Mouse (Mus musculus) heart, postnatal 0 days (tissue): ENCODE data around the gene Stpg3. TPM values are rescaled to one million over a fixed set of nuclear protein-coding genes. Genes with fewer than 3 reads are reported as not detected.
A peak's percentile ranks its signal among the peaks of the same experiment; 100 is the strongest.

ENCODE experiments used
- ATAC-seq: fragments of 200-750 bp; cut with Nextera tagmentation; 2 replicates; pipeline ENCODE4 v1.8.0; 2017; ENCODE audit warnings: low read depth, moderate number of reproducible peaks, moderate library complexity; ENCODE audit not compliant: insufficient read depth
- DNase-seq: peaks from one replicate; pipeline ENCODE4 v3.0.0-alpha.2; 2016; ENCODE audit warnings: low spot score
- H3K27ac ChIP-seq: fragments of 300-500 bp; sonication (generic); 2 replicates; pipeline ENCODE4 v1.5.1; 2014; ENCODE audit warnings: low read depth, mild to moderate bottlenecking
- H3K27me3 ChIP-seq: fragments of 300-500 bp; sonication (generic); 2 replicates; pipeline ENCODE4 v1.6.1; 2014; ENCODE audit warnings: low read length, mixed read lengths; ENCODE audit not compliant: control insufficient read depth, insufficient read depth
- H3K36me3 ChIP-seq: fragments of 300-500 bp; sonication (generic); replicated peaks from 2 replicates; pipeline ENCODE4 v1.6.1; 2014; ENCODE audit warnings: low read length, mixed read lengths; ENCODE audit not compliant: control insufficient read depth, insufficient read depth
- H3K4me1 ChIP-seq: fragments of 300-500 bp; sonication (generic); 2 replicates; pipeline ENCODE4 v1.6.1; 2014; ENCODE audit warnings: antibody characterized with exemption; ENCODE audit not compliant: control insufficient read depth, insufficient read depth
- H3K4me2 ChIP-seq: fragments of 300-500 bp; sonication (generic); 2 replicates; pipeline ENCODE4 v1.6.1; 2014; ENCODE audit warnings: low read depth, mild to moderate bottlenecking, low read length, moderate library complexity
- H3K4me3 ChIP-seq: fragments of 300-500 bp; sonication (generic); 2 replicates; pipeline ENCODE4 v1.5.1; 2014; ENCODE audit warnings: low read depth, low read length
- H3K9ac ChIP-seq: fragments of 300-500 bp; sonication (generic); replicated peaks from 2 replicates; pipeline ENCODE4 v1.6.1; 2014; ENCODE audit warnings: low read depth, low read length, mixed read lengths
- H3K9me3 ChIP-seq: fragments of 300-500 bp; sonication (generic); replicated peaks from 2 replicates; pipeline ENCODE4 v1.6.1; 2016; ENCODE audit warnings: low read length; ENCODE audit not compliant: control insufficient read depth
- CTCF ChIP-seq: IDR thresholded peaks from 2 replicates; pipeline ENCODE4 v1.5.1; 2016; ENCODE audit warnings: antibody characterized with exemption, control low read depth, low read depth
- EP300 ChIP-seq: IDR thresholded peaks from 2 replicates; pipeline ENCODE4 v1.6.1; 2016; ENCODE audit warnings: antibody characterized with exemption, low read depth
- whole genome bisulfite sequencing: fragments of 180-500 bp; shearing (Covaris S2); extraction: QIAGEN DNeasy Blood & Tissue Kit; methylation state at CpG from one replicate; pipeline ENCODE4 v1.1.7; 2014; 5-methylcytosine and 5-hydroxymethylcytosine counted together
- polyA plus RNA-seq: library from polyadenylated mRNA; unstranded; fragments of >200 nt; fragmentation: Nextera tagmentation; extraction: Ambion mirVana; gene quantifications from 2 replicates; pipeline ENCODE4 v1.2.1, GENCODE M21; 2015
- total RNA-seq: library from RNA; depleted of rRNA; stranded (reverse); fragments of >200 nt; gene quantifications from 2 replicates; pipeline ENCODE4 v1.2.3, GENCODE M21; 2014; ENCODE audit warnings: low replicate concordance

Gene Stpg3
- total and polyA plus RNA-seq, 2 experiments from 2014 or later, result not detected

DNA sequence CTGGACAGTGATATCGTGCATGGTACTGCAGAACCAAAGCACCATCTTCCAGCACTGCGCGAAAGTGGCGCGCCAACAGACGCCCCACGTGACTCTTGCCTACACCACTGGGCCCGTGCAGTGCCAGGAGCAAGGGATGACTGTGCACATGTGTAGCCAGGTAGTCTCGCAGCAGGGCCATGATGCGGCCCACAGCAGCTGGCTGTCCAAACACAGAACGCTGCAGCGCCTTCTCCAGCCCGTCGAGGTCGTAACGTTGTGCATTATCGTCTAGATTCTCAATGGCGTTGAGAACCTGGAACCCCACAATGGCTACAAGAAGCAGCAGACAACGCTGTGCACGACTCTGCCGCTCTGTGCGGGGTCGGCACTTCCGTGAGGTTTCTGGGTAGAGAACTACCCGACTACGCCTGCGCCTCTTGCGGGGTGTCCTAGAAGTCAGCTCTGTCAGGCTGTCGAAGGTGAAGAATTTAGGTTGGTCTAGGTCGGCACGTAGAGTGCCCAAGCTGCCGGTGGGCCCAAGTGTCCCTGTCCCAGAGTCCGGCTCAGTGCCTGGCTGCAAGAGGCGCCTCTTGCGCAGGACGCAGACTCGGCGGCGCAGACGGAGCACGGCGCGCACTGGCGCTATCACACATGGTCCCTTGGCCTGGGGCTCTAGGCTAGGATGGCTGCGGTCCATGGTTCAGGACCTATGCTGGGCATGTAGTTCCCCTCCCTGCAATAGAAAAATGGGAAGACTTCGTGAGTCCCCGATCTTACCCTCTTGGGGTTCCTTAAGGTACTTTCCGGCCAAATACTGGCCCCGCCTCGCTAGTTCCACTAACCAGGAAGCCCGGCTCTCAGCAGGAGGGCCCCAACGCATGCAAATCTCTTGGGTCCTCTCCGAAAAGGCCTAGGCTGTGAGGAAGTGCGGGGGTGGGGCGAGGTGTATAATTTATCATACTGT is 19.0 kb downstream of the Stpg3 start:
- Histone ChIP-seq H3K4me1 (no peaks in the 10 kb centered on the region), H3K9me3 (no peaks in the 10 kb centered on the region), H3K9ac (no peak overlapping the region; the same call in 1 of the 2 replicates), H3K4me2 (peak overlapping the region; percentile 63), H3K4me3 (peak overlapping the region; percentile 42), H3K27me3 (peaks cover 5% of the 10 kb centered on the region; the same call in 1 of the 2 replicates), H3K36me3 (peaks cover 16% of the 10 kb centered on the region), H3K27ac (peak overlapping the region; percentile 82)
- TF ChIP-seq EP300 (no peak), CTCF (no peak)
- DNase-seq (no peak), ATAC-seq (no peak)
- 14% methylated on average over 55 of the region's 55 CpGs for WGBS

- Histone ChIP-seq H3K4me2 (peak overlapping the region; percentile 63; the same call in 1 of the 2 replicates), H3K9me3 (no peaks in the 10 kb centered on the region), H3K27ac (no peak overlapping the region; the same call in 1 of the 2 replicates), H3K9ac (no peak overlapping the region), H3K36me3 (peaks cover 8% of the 10 kb centered on the region; the same call in 1 of the 2 replicates), H3K4me1 (no peaks in the 10 kb centered on the region), H3K27me3 (peaks cover 5% of the 10 kb centered on the region; the same call in 1 of the 2 replicates), H3K4me3 (peak overlapping the region; percentile 42; the same call in 1 of the 2 replicates)
- TF ChIP-seq CTCF, result no peak
- no peak for TF ChIP-seq EP300
- DNase-seq, result no peak
- ATAC-seq, result no peak
- WGBS, result 74% methylated on average over 17 of the region's 17 CpGs
Observed at GRCm38 (mm10) chr2:25194486-25195171, 19.8 kb downstream of the Stpg3 start.

DNA sequence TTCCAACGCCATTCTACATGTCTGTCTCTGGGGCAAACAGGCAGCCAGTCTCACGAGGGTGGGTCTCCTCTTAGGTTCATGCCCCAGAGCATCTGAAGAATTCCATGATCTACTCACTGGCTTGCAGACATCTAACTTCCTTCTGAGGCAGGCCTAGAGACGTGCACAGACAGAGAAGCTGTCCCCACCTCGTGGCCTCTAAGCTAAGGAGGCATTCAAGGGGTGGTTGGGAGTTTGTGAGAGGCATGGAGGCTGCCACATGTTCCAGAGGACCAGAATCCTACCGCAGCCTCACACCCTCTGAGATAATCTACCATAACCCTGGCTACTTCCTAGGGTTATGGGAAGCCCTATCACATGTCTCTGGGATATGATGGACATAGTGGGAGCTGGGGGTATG is 20.4 kb downstream of the Stpg3 start:
- Histone ChIP-seq H3K4me2 (peak overlapping the region; percentile 63; the same call in 1 of the 2 replicates), H3K4me3 (no peak overlapping the region), H3K9ac (no peak overlapping the region), H3K27ac (peak overlapping the region; percentile 46; the same call in 1 of the 2 replicates), H3K9me3 (no peaks in the 10 kb centered on the region), H3K36me3 (0 out of 2 replicates have a peak, but pooled peaks cover 1% of the 10 kb centered on the region), H3K27me3 (peaks cover 5% of the 10 kb centered on the region; the same call in 1 of the 2 replicates), H3K4me1 (no peaks in the 10 kb centered on the region)
- TF ChIP-seq EP300 (no peak), CTCF (no peak)
- DNase-seq, result no peak
- no peak for ATAC-seq
- 51% methylated on average over 5 of the region's 5 CpGs for WGBS

DNA sequence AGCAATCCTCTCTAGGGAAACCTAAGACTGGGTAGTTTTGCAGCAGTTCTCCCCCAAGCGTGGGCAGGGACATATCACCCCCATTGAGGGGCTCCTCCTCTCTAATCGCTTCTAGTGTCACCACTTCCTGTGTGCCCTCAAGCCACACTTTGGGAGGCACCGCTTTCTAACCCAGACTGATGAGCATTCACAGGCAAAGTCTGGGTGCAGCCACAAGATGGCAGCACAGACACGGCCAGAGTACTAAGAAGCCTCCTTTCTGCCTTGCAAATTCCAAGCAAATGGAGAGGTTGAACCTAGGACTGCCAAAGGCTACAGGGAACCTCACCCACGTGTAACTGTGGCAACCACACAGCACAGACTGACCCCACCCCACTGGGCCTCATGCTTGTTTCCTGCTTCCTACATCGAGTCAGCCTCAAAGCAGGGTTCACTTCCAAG is 21.1 kb downstream of the Stpg3 start:
- peak overlapping the region; percentile 46; the same call in 1 of the 2 replicates for H3K27ac ChIP-seq
- ATAC-seq (peak; percentile 71), DNase-seq (peak; percentile 87)
- H3K36me3 ChIP-seq, result no peaks in the 10 kb centered on the region
- no peak for TF ChIP-seq EP300
- TF ChIP-seq CTCF, result peak; percentile 95
- peaks cover 5% of the 10 kb centered on the region; the same call in 1 of the 2 replicates for H3K27me3 ChIP-seq
- H3K4me2 ChIP-seq, result peak overlapping the region; percentile 30
- H3K4me3 ChIP-seq, result no peak overlapping the region
- WGBS, result 2% methylated on average over 6 of the region's 6 CpGs
- no peak overlapping the region for H3K9ac ChIP-seq
- H3K9me3 ChIP-seq, result no peaks in the 10 kb centered on the region
- H3K4me1 ChIP-seq, result no peaks in the 10 kb centered on the region

GRCm38 (mm10) chr2:25187841-25188240 is 26.6 kb downstream of the Stpg3 start:
- no peak overlapping the region for H3K4me2 ChIP-seq
- TF ChIP-seq EP300 (no peak), CTCF (no peak)
- no peaks in the 10 kb centered on the region for H3K9me3 ChIP-seq
- no peak overlapping the region for H3K4me3 ChIP-seq
- H3K9ac ChIP-seq, result no peak overlapping the region
- no peaks in the 10 kb centered on the region for H3K27me3 ChIP-seq
- 82% methylated on average over 6 of the region's 6 CpGs for WGBS
- H3K36me3 ChIP-seq, result no peaks in the 10 kb centered on the region
- DNase-seq, result no peak
- H3K4me1 ChIP-seq, result peaks cover 8% of the 10 kb centered on the region
- H3K27ac ChIP-seq, result no peak overlapping the region
- ATAC-seq, result no peak
